Comparison of ENCODE assay signal across 8 mouse cellular contexts in the genomic region with DNA sequence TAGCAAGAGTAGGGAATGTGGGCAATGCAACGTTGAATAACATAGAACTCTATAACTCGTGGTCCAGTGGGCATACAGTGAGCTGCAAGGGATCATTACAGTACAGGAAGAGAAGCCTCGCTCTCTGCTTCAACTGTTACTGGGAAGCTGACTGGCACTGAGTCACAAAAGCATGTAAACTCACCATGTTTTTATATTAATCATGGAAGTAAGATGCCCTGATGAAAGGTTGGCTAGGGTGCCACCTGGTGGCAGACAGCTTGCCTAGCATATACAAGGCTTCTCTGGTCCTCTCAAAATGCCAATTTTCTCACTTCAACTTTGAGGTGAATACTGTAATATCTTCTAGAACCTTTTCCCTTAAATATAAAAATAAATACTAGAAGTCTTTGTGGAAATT. TPM values are rescaled to one million over a fixed set of nuclear protein-coding genes. Genes with fewer than 3 reads are reported as not detected.
DNase-seq lines count a peak whose midpoint lies in the region; ATAC-seq lines count a peak whose summit lies in the region.

No protein-coding gene starts in this region.

- H3K9me3 ChIP-seq in embryonic facial prominence, embryonic 10.5 days: no peaks in the 10 kb centered on the region
- no peaks in the 10 kb centered on the region for H3K9me3 ChIP-seq in hindbrain, embryonic 13.5 days
- H3K9me3 ChIP-seq in lung, embryonic 16.5 days (ENCODE audit: control insufficient read depth, low read length): no peaks in the 10 kb centered on the region

- H3K4me3 ChIP-seq in embryonic facial prominence, embryonic 10.5 days: no peak overlapping the region
- no peak overlapping the region for H3K4me3 ChIP-seq in hindbrain, embryonic 13.5 days
- no peak overlapping the region for H3K4me3 ChIP-seq in lung, embryonic 16.5 days (ENCODE audit: low read length)

- WGBS in embryonic facial prominence, embryonic 10.5 days: 74% methylated on average over 3 of the region's 3 CpGs
- WGBS in hindbrain, embryonic 13.5 days: 73% methylated on average over 3 of the region's 3 CpGs
- WGBS in lung, embryonic 16.5 days: 60% methylated on average over 3 of the region's 3 CpGs

- H3K9ac ChIP-seq in hindbrain, embryonic 13.5 days: no peak overlapping the region
- H3K9ac ChIP-seq in lung, embryonic 16.5 days (ENCODE audit: low read length): no peak overlapping the region

- H3K27ac ChIP-seq in embryonic facial prominence, embryonic 10.5 days (replicated peaks): no peak overlapping the region
- H3K27ac ChIP-seq in hindbrain, embryonic 13.5 days: no peak overlapping the region
- H3K27ac ChIP-seq in lung, embryonic 16.5 days (ENCODE audit: low read length): no peak overlapping the region

- no peaks in the 10 kb centered on the region for H3K27me3 ChIP-seq in embryonic facial prominence, embryonic 10.5 days (replicated peaks; ENCODE audit: low read depth, poor library complexity, severe bottlenecking)
- H3K27me3 ChIP-seq in hindbrain, embryonic 13.5 days: no peaks in the 10 kb centered on the region
- no peaks in the 10 kb centered on the region for H3K27me3 ChIP-seq in lung, embryonic 16.5 days (ENCODE audit: control insufficient read depth, insufficient read depth, low read depth, low read length)

- DNase-seq in adrenal gland, adult (ENCODE audit: inconsistent age in 2 of 2, low spot score in 1 of 2): peak; percentile 64 to 82
- no peak for DNase-seq in adrenal gland, postnatal 4 days (ENCODE audit: low spot score in 2 of 2)
- peak; percentile 47 for DNase-seq in 3134 (ENCODE audit: extremely low read depth, insufficient read length, low spot score)
- DNase-seq in adrenal gland, adult 8-10 months: peak; percentile 35
- peak; percentile 69 for DNase-seq in embryonic facial prominence, embryonic 10.5 days (ENCODE audit: low spot score)
- DNase-seq in retina, embryonic 14.5 days (ENCODE audit: low spot score): peak; percentile 77

- peak; percentile 55; the same call in 1 of the 2 replicates for ATAC-seq in hindbrain, embryonic 13.5 days (ENCODE audit: low FRiP score)
- peak; percentile 19; the same call in 1 of the 2 replicates for ATAC-seq in lung, embryonic 16.5 days (ENCODE audit: low read depth)

- peaks cover 31% of the 10 kb centered on the region for H3K36me3 ChIP-seq in embryonic facial prominence, embryonic 10.5 days (replicated peaks)
- 0 out of 2 replicates have a peak, but pooled peaks cover 7% of the 10 kb centered on the region for H3K36me3 ChIP-seq in hindbrain, embryonic 13.5 days
- peaks cover 15% of the 10 kb centered on the region for H3K36me3 ChIP-seq in lung, embryonic 16.5 days (ENCODE audit: control insufficient read depth, insufficient read depth, low read length)

- peaks cover 6% of the 10 kb centered on the region for H3K4me1 ChIP-seq in embryonic facial prominence, embryonic 10.5 days
- no peaks in the 10 kb centered on the region for H3K4me1 ChIP-seq in hindbrain, embryonic 13.5 days (replicated peaks)
- peaks cover 16% of the 10 kb centered on the region for H3K4me1 ChIP-seq in lung, embryonic 16.5 days (replicated peaks; ENCODE audit: control insufficient read depth, insufficient read depth, low read length)

- H3K4me2 ChIP-seq in hindbrain, embryonic 13.5 days: no peak overlapping the region
- H3K4me2 ChIP-seq in lung, embryonic 16.5 days (ENCODE audit: low read depth, low read length): no peak overlapping the region

RNA-seq across cellular contexts. Expression of a gene that starts 6.4 kb away (rescaled TPM):
- 10 to 100 TPM; 42.7 to 43.8 TPM for total RNA-seq in adrenal gland, postnatal 4 days (2021)
- total RNA-seq in adrenal gland, adult 8-10 months (2022): 10 to 100 TPM; 44.6 to 57.2 (median 50.2) TPM
- polyA plus RNA-seq in embryonic facial prominence, embryonic 10.5 days (2016; fragmentation: Nextera tagmentation; extraction: Ambion mirVana): 31.3 and 33.5 TPM in 2 replicates
- 15.8 and 16.7 TPM in 2 replicates for polyA plus RNA-seq in hindbrain, embryonic 13.5 days (2015; fragmentation: Nextera tagmentation; extraction: Ambion mirVana)
- 60.9 and 62.4 TPM in 2 replicates for polyA plus RNA-seq in lung, embryonic 16.5 days (2015; fragmentation: Nextera tagmentation; extraction: Ambion mirVana)

RNA-seq across cellular contexts. Expression of a gene that starts 31.0 kb away (rescaled TPM):
- 10 to 100 TPM; 11.0 to 11.5 TPM for total RNA-seq in adrenal gland, postnatal 4 days (2021)
- total RNA-seq in adrenal gland, adult 8-10 months (2022): 10 to 100 TPM; 11.0 to 21.2 (median 15.8) TPM
- 28.4 and 32.2 TPM in 2 replicates for polyA plus RNA-seq in embryonic facial prominence, embryonic 10.5 days (2016; fragmentation: Nextera tagmentation; extraction: Ambion mirVana)
- 4.2 and 4.3 TPM in 2 replicates for polyA plus RNA-seq in hindbrain, embryonic 13.5 days (2015; fragmentation: Nextera tagmentation; extraction: Ambion mirVana)
- polyA plus RNA-seq in lung, embryonic 16.5 days (2015; fragmentation: Nextera tagmentation; extraction: Ambion mirVana): 8.6 and 8.7 TPM in 2 replicates

Comparison
In these comparisons a context has a peak if more than half of its experiments do, and no peak if none do; other contexts are left out.
1. DNase-seq: peak in adrenal gland, adult (2 of 2), 3134 (single experiment), adrenal gland, adult 8-10 months (single experiment), embryonic facial prominence, embryonic 10.5 days (single experiment) and retina, embryonic 14.5 days (single experiment); none in adrenal gland, postnatal 4 days (0 of 2).